Mouse (Mus musculus) ovary, postnatal 14 days (tissue): Measurements from ENCODE around the gene Pde4d.

ENCODE experiments used
- DNase-seq: peaks from one replicate; pipeline ENCODE4 v3.0.0; 2022; ENCODE audit warnings: low spot score

Pde4d gene

GRCm38 (mm10) chr13:109506754-109507153 lies 1057.0 kb downstream of the Pde4d start:
- DNase-seq = no peak

- no peak for DNase-seq
Observed at GRCm38 (mm10) chr13:109508472-109508871, 1058.7 kb downstream of the Pde4d start.

- DNase-seq = no peak
Observed at GRCm38 (mm10) chr13:109518194-109518593, 1068.4 kb downstream of the Pde4d start.

- DNase-seq = no peak
Observed at GRCm38 (mm10) chr13:109519485-109519884, 1069.7 kb downstream of the Pde4d start.

GRCm38 (mm10) chr13:109519966-109520646 lies 1070.4 kb downstream of the Pde4d start:
- no peak for DNase-seq

GRCm38 (mm10) chr13:109533838-109534523 lies 1084.2 kb downstream of the Pde4d start:
- DNase-seq = no peak

GRCm38 (mm10) chr13:109534709-109535284 lies 1085.0 kb downstream of the Pde4d start:
- no peak for DNase-seq

- no peak for DNase-seq
Observed at GRCm38 (mm10) chr13:109536636-109537035, 1086.9 kb downstream of the Pde4d start.

GRCm38 (mm10) chr13:109539371-109539770 lies 1089.6 kb downstream of the Pde4d start:
- DNase-seq = no peak

- DNase-seq = no peak
Observed at GRCm38 (mm10) chr13:109544646-109545045, 1094.9 kb downstream of the Pde4d start.

- no peak for DNase-seq
Observed at GRCm38 (mm10) chr13:109546337-109546736, 1096.6 kb downstream of the Pde4d start.

- DNase-seq = no peak
Observed at GRCm38 (mm10) chr13:109547006-109547587, 1097.3 kb downstream of the Pde4d start.

GRCm38 (mm10) chr13:109547700-109548099 lies 1098.0 kb downstream of the Pde4d start:
- DNase-seq = peak; percentile 49

GRCm38 (mm10) chr13:109548263-109548662 lies 1098.5 kb downstream of the Pde4d start:
- DNase-seq = no peak

GRCm38 (mm10) chr13:109548771-109549555 lies 1099.2 kb downstream of the Pde4d start:
- no peak for DNase-seq

GRCm38 (mm10) chr13:109551836-109552235 lies 1102.1 kb downstream of the Pde4d start:
- no peak for DNase-seq

GRCm38 (mm10) chr13:109555513-109555912 lies 1105.8 kb downstream of the Pde4d start:
- DNase-seq = no peak

- no peak for DNase-seq
Observed at GRCm38 (mm10) chr13:109556853-109557252, 1107.1 kb downstream of the Pde4d start.

- no peak for DNase-seq
Observed at GRCm38 (mm10) chr13:109558341-109559257, 1108.9 kb downstream of the Pde4d start.

GRCm38 (mm10) chr13:109560261-109560660 lies 1110.5 kb downstream of the Pde4d start:
- no peak for DNase-seq
